Mouse (Mus musculus) heart, adult 2 months (tissue): Measurements from ENCODE around the gene Spns2.

Source experiments
- CTCF ChIP-seq: fragments of 200-600 bp; IDR thresholded peaks from 2 replicates; pipeline ENCODE4 v1.8.1; 2022; ENCODE audit warnings: antibody characterized with exemption, mild to moderate bottlenecking, moderate library complexity
- EP300 ChIP-seq: fragments of 200-500 bp; IDR thresholded peaks from 2 replicates; pipeline ENCODE4 v1.6.1; 2011; ENCODE audit warnings: low read depth, low read length, control low read depth; ENCODE audit not compliant: insufficient read depth
- POLR2A ChIP-seq: fragments of 200-500 bp; IDR thresholded peaks from 2 replicates; pipeline ENCODE4 v1.6.1; 2011; ENCODE audit warnings: mild to moderate bottlenecking, low read depth, low read length, control low read depth; ENCODE audit not compliant: insufficient read depth

- no peak for TF ChIP-seq CTCF
- TF ChIP-seq POLR2A: no peak
- TF ChIP-seq EP300: no peak
Measured at GRCm38 (mm10) chr11:72473540-72473939, 16.2 kb downstream of the Spns2 start.
